Mouse (Mus musculus): Measurements from ENCODE around the gene Syvn1. TPM values are rescaled to one million over a fixed set of nuclear protein-coding genes. Genes with fewer than 3 reads are reported as not detected.

Syvn1 gene
- total and polyA plus RNA-seq, 2 experiments from 2014 or later: 23.7 to 27.7 TPM

DNA sequence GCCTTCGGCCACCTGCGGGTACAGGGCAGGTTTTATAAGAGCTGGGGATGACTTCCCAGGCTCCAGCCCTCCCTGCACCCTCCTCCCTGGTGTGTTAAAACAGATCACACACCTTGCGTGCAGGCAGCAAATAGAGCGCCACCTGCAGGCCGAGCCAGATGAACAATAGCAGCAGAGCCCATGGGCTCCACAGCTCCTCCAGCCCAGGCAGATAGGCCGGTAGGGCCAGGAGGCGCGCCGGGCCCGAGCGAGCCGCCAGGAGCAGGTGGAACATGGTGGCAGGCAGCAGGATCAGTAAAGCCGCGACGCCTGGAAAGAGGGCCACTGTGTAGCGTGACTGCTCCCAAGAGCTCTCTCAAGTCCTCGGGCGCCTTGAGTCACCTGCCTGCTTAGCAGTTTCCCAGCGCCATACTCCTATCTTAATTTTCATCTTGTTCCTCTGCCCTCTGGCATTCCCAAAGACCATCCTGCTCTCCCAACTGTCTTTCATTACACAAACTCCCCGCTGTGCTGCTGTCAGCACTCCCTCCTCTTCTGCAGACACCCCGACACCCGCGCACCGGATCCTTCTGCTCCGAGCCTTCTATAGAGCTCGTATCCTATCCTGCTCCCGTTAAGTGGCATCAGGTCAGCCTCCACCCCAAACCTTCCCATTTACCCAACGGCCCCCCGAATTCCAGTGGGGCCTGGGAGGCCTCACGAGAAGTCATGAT lies 20.8 kb downstream of the Syvn1 start:
- TF ChIP-seq CTCF (IDR thresholded peaks at IDR 0.05; ENCODE audit: low read depth): peak; percentile 94
- H3K4me3 ChIP-seq (ENCODE audit: low read depth, low read length): peak overlapping the region; percentile 64
- H3K4me1 ChIP-seq (ENCODE audit: insufficient read depth): peaks cover 18% of the 10 kb centered on the region
- peaks cover 29% of the 10 kb centered on the region for H3K36me3 ChIP-seq (ENCODE audit: insufficient read depth)
- peak; percentile 90 for DNase-seq
- H3K9me3 ChIP-seq (ENCODE audit: low read length): no peaks in the 10 kb centered on the region
- peak overlapping the region; percentile 95 for H3K4me2 ChIP-seq (ENCODE audit: low read depth)
- H3K27ac ChIP-seq (ENCODE audit: low read depth, low read length): peak overlapping the region; percentile 87
- no peaks in the 10 kb centered on the region for H3K27me3 ChIP-seq (ENCODE audit: insufficient read depth, low read length)
- under 1% methylated on average over 30 of the region's 30 CpGs for WGBS
- peak; percentile 85 for ATAC-seq
- H3K9ac ChIP-seq: peak overlapping the region; percentile 79

DNA sequence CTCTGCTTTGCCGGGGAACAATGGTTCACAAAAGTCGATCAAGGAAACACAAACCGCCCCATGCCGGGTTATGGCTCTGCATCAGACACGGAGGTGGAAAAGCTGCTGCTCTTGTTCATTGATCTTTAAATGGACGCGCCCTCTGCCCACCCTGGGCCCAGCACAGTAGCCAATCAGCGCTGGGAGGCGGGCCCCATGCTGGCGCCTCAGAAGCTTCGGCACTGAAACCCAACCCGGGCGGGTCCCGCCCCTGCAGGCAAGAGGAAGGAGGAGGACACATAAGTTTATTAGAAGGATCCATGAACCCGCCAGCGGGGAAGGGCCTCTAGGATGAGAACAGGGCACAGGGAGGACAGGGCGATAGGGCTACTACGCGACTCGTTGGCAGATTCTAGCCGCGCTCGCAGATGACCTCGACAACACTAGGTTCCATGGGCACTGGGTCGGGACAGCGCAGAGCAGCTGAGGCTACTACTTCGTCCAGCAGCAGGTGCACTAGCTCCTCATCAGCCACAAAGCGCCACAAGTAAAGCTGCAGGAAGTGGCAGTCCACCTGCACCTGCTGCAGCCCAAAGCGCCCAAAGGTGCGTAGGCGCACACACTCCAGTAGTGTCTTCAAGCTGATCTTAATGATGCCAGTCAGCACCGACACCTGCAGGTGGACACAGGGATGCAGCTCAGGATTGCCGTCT lies 21.5 kb downstream of the Syvn1 start, which contains the start of gene Tm7sf2:
Gene Tm7sf2 (minus strand): TSS at position 650 of the 692 bp plus-strand sequence.
- Histone ChIP-seq H3K9me3 (ENCODE audit: low read length) (no peaks in the 10 kb centered on the region), H3K36me3 (ENCODE audit: insufficient read depth) (peaks cover 29% of the 10 kb centered on the region), H3K27ac (ENCODE audit: low read depth, low read length) (peak within 1 kb of the TSS; percentile 87), H3K9ac (peak within 1 kb of the TSS; percentile 79), H3K4me3 (ENCODE audit: low read depth, low read length) (peak within 1 kb of the TSS; percentile 64), H3K4me2 (ENCODE audit: low read depth) (peak within 1 kb of the TSS; percentile 95), H3K4me1 (ENCODE audit: insufficient read depth) (peaks cover 14% of the 10 kb centered on the region; the same call in 1 of the 2 replicates), H3K27me3 (ENCODE audit: insufficient read depth, low read length) (no peaks in the 10 kb centered on the region)
- WGBS: 8% methylated on average over 33 of the region's 33 CpGs
- peak; percentile 93 for ATAC-seq
- no peak for TF ChIP-seq CTCF (IDR thresholded peaks at IDR 0.05; ENCODE audit: low read depth)
- peak; percentile 92 for DNase-seq

DNA sequence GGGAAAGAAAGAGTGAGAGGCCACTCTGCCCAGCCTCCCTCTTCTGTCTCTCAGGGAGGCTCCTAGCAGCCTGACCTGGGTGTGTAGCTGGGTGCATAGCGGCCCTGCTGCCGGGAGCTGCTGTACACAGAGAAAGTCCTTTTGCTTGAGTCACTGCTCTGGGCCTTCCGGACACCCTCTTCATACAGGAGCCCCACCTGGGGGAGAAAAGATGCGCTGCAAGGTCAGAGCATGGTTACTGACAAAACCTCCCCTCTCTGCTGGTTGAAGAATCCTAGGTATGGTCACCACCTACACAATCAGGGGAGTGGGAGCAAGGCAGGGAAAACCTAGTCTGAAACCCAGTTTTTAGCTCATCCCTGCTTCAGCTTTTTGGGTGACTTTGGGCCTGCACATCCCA lies 22.6 kb downstream of the Syvn1 start:
- 76% methylated on average over 4 of the region's 4 CpGs for WGBS
- Histone ChIP-seq H3K9ac (no peak overlapping the region), H3K4me3 (ENCODE audit: low read depth, low read length) (no peak overlapping the region), H3K9me3 (ENCODE audit: low read length) (no peaks in the 10 kb centered on the region), H3K4me1 (ENCODE audit: insufficient read depth) (peaks cover 14% of the 10 kb centered on the region; the same call in 1 of the 2 replicates), H3K36me3 (ENCODE audit: insufficient read depth) (peaks cover 35% of the 10 kb centered on the region), H3K27me3 (ENCODE audit: insufficient read depth, low read length) (no peaks in the 10 kb centered on the region), H3K27ac (ENCODE audit: low read depth, low read length) (no peak overlapping the region), H3K4me2 (ENCODE audit: low read depth) (no peak overlapping the region)
- TF ChIP-seq CTCF (IDR thresholded peaks at IDR 0.05; ENCODE audit: low read depth): no peak
- DNase-seq: no peak
- no peak for ATAC-seq

DNA sequence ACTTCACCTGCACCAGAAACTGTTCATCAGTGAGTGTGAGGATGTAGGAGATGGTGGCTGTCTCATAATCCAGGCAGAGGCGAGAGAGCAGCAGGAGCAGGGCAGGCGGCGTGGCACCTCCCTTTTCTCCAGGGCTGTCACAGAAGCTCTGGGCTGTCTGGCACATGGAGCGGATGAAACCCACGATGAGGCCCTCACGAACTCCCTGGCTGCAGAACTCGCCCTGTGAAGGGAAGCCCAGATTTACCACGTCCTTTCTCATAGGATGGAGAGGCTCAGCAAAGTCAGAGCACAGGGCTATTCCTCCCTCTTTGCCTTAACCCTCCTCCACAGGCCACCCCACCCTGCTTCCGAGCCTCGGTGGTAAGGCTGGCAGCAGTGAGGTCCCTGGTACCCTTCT lies 23.5 kb downstream of the Syvn1 start:
- WGBS: 96% methylated on average over 10 of the region's 10 CpGs
- H3K9ac ChIP-seq: no peak overlapping the region
- H3K4me2 ChIP-seq (ENCODE audit: low read depth): no peak overlapping the region
- H3K4me3 ChIP-seq (ENCODE audit: low read depth, low read length): no peak overlapping the region
- no peak for ATAC-seq
- H3K27me3 ChIP-seq (ENCODE audit: insufficient read depth, low read length): no peaks in the 10 kb centered on the region
- no peak for TF ChIP-seq CTCF (IDR thresholded peaks at IDR 0.05; ENCODE audit: low read depth)
- peaks cover 36% of the 10 kb centered on the region for H3K36me3 ChIP-seq (ENCODE audit: insufficient read depth)
- H3K4me1 ChIP-seq (ENCODE audit: insufficient read depth): peaks cover 14% of the 10 kb centered on the region; the same call in 1 of the 2 replicates
- H3K9me3 ChIP-seq (ENCODE audit: low read length): no peaks in the 10 kb centered on the region
- H3K27ac ChIP-seq (ENCODE audit: low read depth, low read length): no peak overlapping the region
- no peak for DNase-seq

DNA sequence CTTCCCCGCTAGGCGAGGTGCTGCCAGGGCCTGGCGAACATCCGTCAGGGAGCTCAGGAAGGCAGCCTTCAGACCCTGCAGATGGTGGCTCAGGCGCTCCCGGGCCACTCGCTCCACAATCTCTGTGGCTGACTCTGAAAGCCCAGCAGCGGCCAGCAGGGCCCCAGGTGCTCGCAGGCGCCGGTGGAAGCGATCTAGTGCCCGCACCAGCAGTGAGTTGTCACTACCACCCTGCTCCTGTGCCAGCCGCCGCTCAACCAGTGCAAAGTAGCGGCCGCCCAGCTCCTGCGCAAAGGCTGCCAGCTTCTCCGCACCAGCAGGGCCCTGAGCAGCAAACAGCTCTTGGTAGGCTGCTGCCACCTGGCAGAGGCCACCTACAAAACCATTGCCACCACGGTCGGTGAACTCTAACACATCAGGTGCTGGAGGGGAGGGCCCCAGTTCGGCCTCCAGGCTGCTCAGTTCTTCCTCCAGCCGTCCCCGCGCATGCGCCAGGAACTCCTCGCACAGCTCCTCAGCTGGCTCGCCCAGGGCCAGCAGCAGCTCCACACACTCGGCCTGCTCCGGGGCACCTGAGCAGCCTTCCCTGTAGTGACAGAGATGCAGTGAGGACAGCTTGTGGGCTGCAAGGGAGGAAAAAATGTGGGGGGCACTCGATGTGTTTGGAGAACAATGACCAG lies 24.3 kb downstream of the Syvn1 start:
- H3K36me3 ChIP-seq (ENCODE audit: insufficient read depth): peaks cover 41% of the 10 kb centered on the region
- no peak for TF ChIP-seq CTCF (IDR thresholded peaks at IDR 0.05; ENCODE audit: low read depth)
- 93% methylated on average over 31 of the region's 31 CpGs for WGBS
- no peak overlapping the region for H3K27ac ChIP-seq (ENCODE audit: low read depth, low read length)
- no peak overlapping the region for H3K4me2 ChIP-seq (ENCODE audit: low read depth)
- no peak for ATAC-seq
- H3K4me3 ChIP-seq (ENCODE audit: low read depth, low read length): no peak overlapping the region
- no peak for DNase-seq
- H3K27me3 ChIP-seq (ENCODE audit: insufficient read depth, low read length): no peaks in the 10 kb centered on the region
- H3K9me3 ChIP-seq (ENCODE audit: low read length): no peaks in the 10 kb centered on the region
- no peak overlapping the region for H3K9ac ChIP-seq
- H3K4me1 ChIP-seq (ENCODE audit: insufficient read depth): peaks cover 12% of the 10 kb centered on the region; the same call in 1 of the 2 replicates

DNA sequence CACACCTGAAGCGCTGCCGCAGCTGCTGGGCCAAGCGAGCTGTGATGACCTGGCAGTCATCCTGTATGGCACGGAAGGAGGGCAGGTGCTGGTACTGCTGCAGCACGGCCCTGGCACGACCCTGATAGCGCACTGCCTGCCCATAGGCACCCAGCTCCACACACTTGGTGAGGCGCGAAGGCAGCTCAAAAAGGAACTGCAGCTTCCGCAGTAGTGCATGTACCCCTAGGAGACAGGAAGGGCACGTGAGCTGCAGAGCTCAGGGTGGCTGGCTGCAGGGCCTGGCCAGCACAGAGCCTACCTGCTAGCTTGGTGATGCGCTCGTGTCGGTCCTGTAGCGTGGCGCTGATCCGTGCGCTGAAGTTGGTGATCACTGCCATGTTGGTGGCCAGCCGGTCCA lies 24.9 kb downstream of the Syvn1 start:
- WGBS: 95% methylated on average over 19 of the region's 19 CpGs
- Histone ChIP-seq H3K9ac (no peak overlapping the region), H3K4me2 (ENCODE audit: low read depth) (no peak overlapping the region), H3K4me3 (ENCODE audit: low read depth, low read length) (no peak overlapping the region), H3K27me3 (ENCODE audit: insufficient read depth, low read length) (no peaks in the 10 kb centered on the region), H3K36me3 (ENCODE audit: insufficient read depth) (peaks cover 41% of the 10 kb centered on the region), H3K4me1 (ENCODE audit: insufficient read depth) (peaks cover 13% of the 10 kb centered on the region; the same call in 1 of the 2 replicates), H3K27ac (ENCODE audit: low read depth, low read length) (no peak overlapping the region), H3K9me3 (ENCODE audit: low read length) (no peaks in the 10 kb centered on the region)
- no peak for ATAC-seq
- no peak for TF ChIP-seq CTCF (IDR thresholded peaks at IDR 0.05; ENCODE audit: low read depth)
- DNase-seq: no peak

Measured in forebrain, postnatal 0 days (tissue).